Mouse (Mus musculus) myocyte (in vitro differentiated cells): ENCODE results near the gene Arhgef38. TPM values are rescaled to one million over a fixed set of nuclear protein-coding genes. Genes with fewer than 3 reads are reported as not detected.

ENCODE experiments used
- H3K27me3 ChIP-seq: one replicate; pipeline ENCODE4 v1.6.1; 2011; ENCODE audit not compliant: control insufficient read depth, insufficient read depth, insufficient read length
- H3K36me3 ChIP-seq: one replicate; pipeline ENCODE4 v1.6.1; 2011; ENCODE audit not compliant: control insufficient read depth, insufficient read depth
- H3K4me2 ChIP-seq: one replicate; pipeline ENCODE4 v1.6.1; 2011; ENCODE audit warnings: low read depth, control low read depth
- H3K4me3 ChIP-seq: one replicate; pipeline ENCODE4 v1.5.1; 2011; ENCODE audit warnings: mild to moderate bottlenecking, control low read depth, moderate library complexity
- H3K79me2 ChIP-seq: one replicate; pipeline ENCODE4 v1.6.1; 2011; ENCODE audit not compliant: control insufficient read depth, insufficient read depth
- H3ac ChIP-seq: one replicate; pipeline ENCODE4 v1.6.1; 2011; ENCODE audit not compliant: control insufficient read depth, insufficient read length
- CEBPB ChIP-seq: IDR thresholded peaks from 2 replicates; pipeline ENCODE4 v1.6.1; 2011; ENCODE audit warnings: mild to moderate bottlenecking, moderate library complexity; ENCODE audit not compliant: poor library complexity, insufficient read depth, severe bottlenecking
- E2F4 ChIP-seq: IDR thresholded peaks from one replicate; pipeline ENCODE4 v1.6.1; 2011; ENCODE audit warnings: mild to moderate bottlenecking, control low read depth, moderate library complexity; ENCODE audit not compliant: insufficient read depth
- MAX ChIP-seq: IDR thresholded peaks from one replicate; pipeline ENCODE4 v1.6.1; 2011; ENCODE audit warnings: low read depth, mild to moderate bottlenecking, control low read depth
- MYOD1 ChIP-seq, 3 experiments: IDR thresholded peaks; one replicate each; pipeline ENCODE4 v1.6.1; 2011; ENCODE audit warnings: control low read depth in 2 of 3, low read depth in 2 of 3, mild to moderate bottlenecking in 2 of 3, moderate library complexity in 1 of 3; ENCODE audit not compliant: insufficient read length in 2 of 3, control insufficient read depth in 1 of 3
- MYOG ChIP-seq, 3 experiments: IDR thresholded peaks; one replicate each; pipeline ENCODE4 v1.6.1; 2011; ENCODE audit warnings: control low read depth in 2 of 3, low read depth in 2 of 3, mild to moderate bottlenecking in 2 of 3; ENCODE audit not compliant: insufficient read length in 2 of 3, control insufficient read depth in 1 of 3, insufficient read depth in 1 of 3
- POLR2A ChIP-seq: IDR thresholded peaks from one replicate; pipeline ENCODE4 v1.6.1; 2011; ENCODE audit warnings: low read depth, mild to moderate bottlenecking, control low read depth, moderate library complexity; ENCODE audit not compliant: insufficient read length
- POLR2AphosphoS2 ChIP-seq: IDR thresholded peaks from one replicate; pipeline ENCODE4 v1.6.1; 2011; ENCODE audit warnings: low read depth, control low read depth; ENCODE audit not compliant: insufficient read length
- REST ChIP-seq: IDR thresholded peaks from one replicate; pipeline ENCODE4 v1.6.1; 2011; ENCODE audit warnings: mild to moderate bottlenecking, control low read depth, moderate library complexity; ENCODE audit not compliant: insufficient read depth, insufficient read length
- SRF ChIP-seq: IDR thresholded peaks from one replicate; pipeline ENCODE4 v1.6.1; 2011; ENCODE audit warnings: low read depth; ENCODE audit not compliant: control insufficient read depth, insufficient read length
- TCF12 ChIP-seq: IDR thresholded peaks from one replicate; pipeline ENCODE4 v1.6.1; 2011; ENCODE audit warnings: mild to moderate bottlenecking, control low read depth; ENCODE audit not compliant: poor library complexity, insufficient read depth, severe bottlenecking
- TCF3 ChIP-seq: IDR thresholded peaks from one replicate; pipeline ENCODE4 v1.6.1; 2011; ENCODE audit warnings: low read depth, control low read depth; ENCODE audit not compliant: insufficient read length
- USF1 ChIP-seq: IDR thresholded peaks from one replicate; pipeline ENCODE4 v1.6.1; 2011; ENCODE audit warnings: low read depth, mild to moderate bottlenecking, control low read depth, moderate library complexity
- polyA plus RNA-seq: library from polyadenylated mRNA; unstranded; fragments of >200 nt; fragmentation: generic; extraction: Trizol; gene quantifications from one replicate; pipeline ENCODE4 v1.2.1, GENCODE M21; 2012; ENCODE audit warnings: missing spikeins

Arhgef38 gene
- polyA plus RNA-seq, 1 experiment, result not detected

- Histone ChIP-seq H3K4me3 (no peak overlapping the region), H3ac (no peak overlapping the region), H3K27me3 (peaks cover 5% of the 10 kb centered on the region), H3K36me3 (no peaks in the 10 kb centered on the region), H3K79me2 (no peaks in the 10 kb centered on the region), H3K4me2 (no peak overlapping the region)
- TF ChIP-seq SRF (no peak), MYOG (IDR thresholded peaks at IDR 0.05; ENCODE audit: control insufficient read depth in 1 of 3, insufficient read depth in 1 of 3, insufficient read length in 2 of 3, low read depth in 2 of 3) (no peak), E2F4 (no peak), TCF3 (no peak), TCF12 (no peak), MYOD1 (IDR thresholded peaks at IDR 0.05; ENCODE audit: control insufficient read depth in 1 of 3, insufficient read length in 2 of 3, low read depth in 2 of 3) (no peak), POLR2A (no peak), USF1 (no peak), REST (no peak), POLR2AphosphoS2 (no peak)
Observed at GRCm38 (mm10) chr3:133151629-133152028, 83.1 kb downstream of the Arhgef38 start.

GRCm38 (mm10) chr3:133144511-133145147 lies 90.1 kb downstream of the Arhgef38 start:
- peaks cover 5% of the 10 kb centered on the region for H3K27me3 ChIP-seq
- H3K36me3 ChIP-seq, result no peaks in the 10 kb centered on the region
- no peaks in the 10 kb centered on the region for H3K79me2 ChIP-seq
- TF ChIP-seq POLR2AphosphoS2 (no peak), POLR2A (no peak), TCF12 (no peak), SRF (no peak), E2F4 (no peak), MAX (no peak), TCF3 (no peak), MYOD1 (IDR thresholded peaks at IDR 0.05; ENCODE audit: control insufficient read depth in 1 of 3, insufficient read length in 2 of 3, low read depth in 2 of 3) (no peak), MYOG (IDR thresholded peaks at IDR 0.05; ENCODE audit: control insufficient read depth in 1 of 3, insufficient read depth in 1 of 3, insufficient read length in 2 of 3, low read depth in 2 of 3) (no peak), REST (no peak), CEBPB (no peak), USF1 (no peak)
- H3K4me2 ChIP-seq, result no peak overlapping the region
- no peak overlapping the region for H3K4me3 ChIP-seq
- H3ac ChIP-seq, result no peak overlapping the region

- H3ac ChIP-seq, result no peak overlapping the region
- no peak overlapping the region for H3K4me3 ChIP-seq
- H3K79me2 ChIP-seq, result no peaks in the 10 kb centered on the region
- peaks cover under 1% of the 10 kb centered on the region for H3K27me3 ChIP-seq
- H3K4me2 ChIP-seq, result no peak overlapping the region
- no peaks in the 10 kb centered on the region for H3K36me3 ChIP-seq
- TF ChIP-seq POLR2A, result no peak
- TF ChIP-seq MAX, result no peak
Observed at GRCm38 (mm10) chr3:133141877-133142276, 92.9 kb downstream of the Arhgef38 start.

- TF ChIP-seq CEBPB, result no peak
- TF ChIP-seq TCF12, result no peak
- TF ChIP-seq SRF, result no peak
- no peak for TF ChIP-seq MAX
- H3K4me2 ChIP-seq, result no peak overlapping the region
Observed at GRCm38 (mm10) chr3:133132611-133133010, 102.1 kb downstream of the Arhgef38 start.

GRCm38 (mm10) chr3:133131372-133131771 lies 103.4 kb downstream of the Arhgef38 start:
- H3K4me3 ChIP-seq, result no peak overlapping the region
- H3K79me2 ChIP-seq, result no peaks in the 10 kb centered on the region
- TF ChIP-seq REST (no peak), MAX (no peak), MYOG (IDR thresholded peaks at IDR 0.05; ENCODE audit: control insufficient read depth in 1 of 3, insufficient read depth in 1 of 3, insufficient read length in 2 of 3, low read depth in 2 of 3) (no peak), SRF (no peak), USF1 (no peak), MYOD1 (IDR thresholded peaks at IDR 0.05; ENCODE audit: control insufficient read depth in 1 of 3, insufficient read length in 2 of 3, low read depth in 2 of 3) (no peak), TCF12 (no peak), TCF3 (no peak), POLR2A (no peak), CEBPB (no peak), POLR2AphosphoS2 (no peak), E2F4 (no peak)
- no peak overlapping the region for H3ac ChIP-seq
- no peaks in the 10 kb centered on the region for H3K27me3 ChIP-seq
- H3K36me3 ChIP-seq, result no peaks in the 10 kb centered on the region
- H3K4me2 ChIP-seq, result no peak overlapping the region

More at GRCm38 (mm10) chr3:133132611-133133010, 102.1 kb downstream of the Arhgef38 start:
- Histone ChIP-seq H3K36me3 (no peaks in the 10 kb centered on the region), H3ac (no peak overlapping the region), H3K79me2 (no peaks in the 10 kb centered on the region), H3K27me3 (no peaks in the 10 kb centered on the region), H3K4me3 (no peak overlapping the region)
